Mouse (Mus musculus) urinary bladder, adult 2 months (tissue): ENCODE data around the gene Sgsm1. TPM values are rescaled to one million over a fixed set of nuclear protein-coding genes. Genes with fewer than 3 reads are reported as not detected.

ENCODE experiments used
- DNase-seq: peaks from one replicate; pipeline ENCODE4 v3.0.0; 2022; ENCODE audit warnings: low spot score
- polyA plus RNA-seq: library from polyadenylated mRNA; depleted of rRNA; stranded (reverse); fragments of >200 nt; gene quantifications from 2 replicates; pipeline ENCODE4 v1.2.3, GENCODE M21; 2012

Gene Sgsm1
- polyA plus RNA-seq, 1 experiment: 5.6 TPM

DNA sequence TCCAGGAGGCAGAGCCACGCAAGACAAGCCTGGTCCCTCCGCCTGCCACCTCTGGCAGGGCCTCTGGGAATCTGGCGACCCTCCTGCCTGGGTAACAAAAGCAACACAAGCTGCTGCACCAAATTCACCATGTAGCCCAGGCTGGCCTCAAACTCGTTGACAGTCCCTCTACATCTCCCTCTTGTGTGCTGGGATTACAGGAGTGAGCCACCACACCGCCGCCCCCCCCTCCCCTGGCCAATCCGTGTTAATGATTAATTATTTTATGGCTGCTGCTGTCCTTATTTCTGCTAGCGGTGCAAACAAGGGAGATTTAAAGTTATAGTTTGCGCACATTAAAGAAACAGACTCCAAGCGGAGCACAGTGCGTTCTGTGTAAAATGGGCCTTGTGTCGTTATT lies 93.5 kb downstream of the Sgsm1 start:
- no peak for DNase-seq

DNA sequence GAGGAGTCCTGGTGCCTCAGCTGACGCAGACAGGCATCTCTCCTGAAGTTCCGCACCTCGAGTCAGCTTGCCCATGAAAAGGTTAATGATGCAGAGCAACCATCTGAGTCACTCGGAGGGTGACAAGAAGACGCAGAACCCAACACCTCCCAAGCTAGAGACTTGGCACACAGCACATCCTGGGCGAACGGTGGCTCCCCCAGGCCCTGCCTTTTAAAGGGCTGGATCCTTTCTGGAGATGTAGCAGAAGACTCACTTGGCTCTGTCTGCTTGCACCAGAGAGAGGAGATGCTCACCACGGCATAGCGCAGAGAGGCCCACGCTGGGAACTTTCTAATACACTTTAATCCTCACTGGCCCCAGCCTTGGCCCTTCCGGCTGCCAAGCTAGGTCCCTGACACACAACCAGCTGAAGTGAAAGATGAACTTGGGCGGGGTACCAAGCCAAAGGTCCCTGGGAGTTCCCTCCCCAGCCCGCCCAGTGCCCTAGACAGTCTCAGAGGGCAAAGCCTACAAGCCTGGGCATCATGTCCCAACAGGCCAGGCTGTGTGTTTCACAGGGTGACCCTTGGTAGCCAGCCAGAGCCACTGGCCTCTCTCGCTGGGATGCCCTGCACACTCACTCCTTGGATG lies 94.1 kb downstream of the Sgsm1 start:
- DNase-seq: no peak

DNA sequence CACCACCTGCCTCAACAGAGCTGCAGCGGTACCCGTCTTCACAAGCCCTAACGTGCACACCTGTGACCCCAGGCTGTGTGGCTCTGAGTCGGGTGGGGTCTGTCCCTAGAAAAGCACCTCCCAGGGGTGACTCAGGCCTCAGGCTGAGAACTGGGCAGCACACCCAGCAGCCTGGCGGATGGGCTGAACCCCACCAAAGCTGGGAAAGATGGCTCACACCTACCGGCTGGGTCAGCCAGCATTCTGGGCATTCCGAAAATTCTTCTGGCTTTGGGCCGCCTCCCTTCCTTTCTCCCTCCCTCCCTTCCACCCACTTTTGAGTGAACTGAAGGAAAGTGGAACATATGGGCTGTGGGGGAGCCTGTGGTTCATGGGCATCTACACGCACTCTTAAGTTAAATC lies 95.0 kb downstream of the Sgsm1 start:
- DNase-seq: no peak

DNA sequence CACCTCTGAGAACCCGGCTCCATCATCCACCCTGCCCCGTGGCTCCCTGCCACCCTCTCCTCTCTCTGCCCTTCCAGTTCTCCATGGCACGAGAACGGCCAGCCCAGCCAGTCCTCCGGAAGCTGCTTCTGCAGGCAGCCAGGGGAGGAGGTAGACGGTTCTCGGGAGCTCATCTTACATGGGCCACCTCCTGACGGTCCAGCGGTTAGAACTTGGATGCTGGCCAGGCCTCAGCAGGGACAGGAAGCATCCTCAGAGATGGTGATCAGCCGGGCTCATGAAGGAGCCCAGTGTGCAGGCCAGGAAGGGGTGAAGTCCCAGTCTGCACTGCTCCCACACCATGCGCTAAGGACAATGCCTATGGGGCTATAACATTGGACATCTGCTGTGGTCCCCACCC lies 96.1 kb downstream of the Sgsm1 start:
- no peak for DNase-seq

DNA sequence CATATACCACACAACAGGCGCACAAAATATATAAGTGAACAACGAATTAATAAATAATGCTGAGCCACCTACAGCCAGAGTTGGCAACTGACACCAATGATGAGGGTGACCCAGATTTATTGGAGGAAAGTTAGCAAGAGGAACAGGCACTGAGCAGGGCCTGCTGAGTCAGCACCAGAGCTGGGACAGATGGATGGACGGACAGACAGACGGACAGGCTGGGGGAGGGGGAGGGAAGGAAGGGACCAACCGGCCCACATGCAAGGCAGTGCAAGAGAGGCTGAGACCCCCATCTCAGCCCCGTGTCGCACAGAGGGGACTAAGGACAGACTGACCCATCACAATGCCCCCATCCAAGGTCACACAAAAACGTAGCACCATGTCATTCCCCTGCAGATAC lies 96.5 kb downstream of the Sgsm1 start:
- no peak for DNase-seq

DNA sequence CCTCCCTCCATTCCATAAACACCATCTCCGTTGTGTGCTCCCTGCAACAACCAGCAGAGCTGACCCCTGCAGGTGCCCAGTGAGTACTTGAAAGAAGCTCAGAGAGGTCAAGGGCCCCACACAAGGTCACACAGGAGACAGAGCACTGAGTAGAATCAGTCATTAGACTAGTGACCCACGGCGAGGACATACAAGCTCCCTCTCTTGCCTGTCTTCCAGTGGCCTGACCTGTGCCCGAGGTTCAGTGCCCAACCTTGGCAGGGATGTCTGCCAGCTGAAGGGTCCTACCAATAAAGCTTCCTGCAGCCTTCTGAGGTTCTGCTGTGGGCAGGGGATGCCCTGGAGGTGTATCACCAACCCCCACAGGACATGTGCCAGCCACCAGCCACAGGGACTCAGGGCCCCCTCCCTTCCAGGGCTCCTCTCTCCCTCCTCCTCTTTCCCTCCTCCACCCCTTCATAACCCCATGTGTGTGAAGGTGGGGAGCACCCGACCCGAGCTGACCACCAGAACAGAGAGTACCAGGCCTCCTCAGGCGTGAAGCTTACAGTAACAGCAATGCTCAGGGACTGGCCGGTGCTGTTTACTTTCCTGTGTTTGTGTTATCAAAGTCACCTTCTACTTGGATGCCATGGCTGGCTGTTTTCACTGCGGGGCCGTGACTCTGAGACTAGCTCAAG lies 98.3 kb downstream of the Sgsm1 start:
- no peak for DNase-seq

DNA sequence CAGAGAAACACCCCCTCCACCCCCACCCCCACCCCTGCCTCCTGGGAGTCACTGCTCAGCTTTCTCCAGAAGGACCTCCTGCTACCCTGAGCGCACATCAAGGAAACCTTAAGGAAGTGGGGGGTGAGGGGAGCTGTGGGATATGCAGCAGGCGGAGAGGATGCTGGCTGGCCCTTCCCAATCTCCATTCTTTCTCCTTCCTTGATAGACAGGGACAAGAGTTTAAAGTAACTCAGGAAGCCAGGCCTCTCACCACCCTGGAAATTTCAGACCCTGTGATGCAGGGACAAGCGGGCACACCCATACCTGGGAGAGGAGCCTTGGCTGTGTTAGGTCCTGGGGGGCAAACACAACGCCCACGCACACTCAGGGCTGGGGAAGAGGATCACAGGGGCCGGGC lies 100.3 kb downstream of the Sgsm1 start:
- DNase-seq: no peak

DNA sequence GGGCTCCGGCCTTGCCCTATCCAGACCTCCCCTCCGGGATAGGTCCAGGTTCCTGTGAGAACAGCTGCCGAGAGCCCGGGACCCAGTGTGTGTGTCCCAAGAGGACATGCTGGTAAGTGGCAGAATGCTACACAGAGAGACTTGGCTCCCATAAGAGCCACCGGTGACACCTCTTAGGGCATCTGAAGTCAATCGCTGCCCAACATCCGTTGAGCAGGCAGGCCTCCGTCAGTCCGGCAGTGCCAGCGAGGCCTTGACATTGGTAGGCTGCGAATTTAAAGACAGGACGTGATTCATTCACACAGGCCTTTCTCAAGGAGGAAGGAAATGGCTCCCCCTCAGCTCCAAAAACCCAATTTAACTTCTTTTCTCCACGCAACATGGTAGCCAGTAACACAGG lies 100.7 kb downstream of the Sgsm1 start:
- no peak for DNase-seq

DNA sequence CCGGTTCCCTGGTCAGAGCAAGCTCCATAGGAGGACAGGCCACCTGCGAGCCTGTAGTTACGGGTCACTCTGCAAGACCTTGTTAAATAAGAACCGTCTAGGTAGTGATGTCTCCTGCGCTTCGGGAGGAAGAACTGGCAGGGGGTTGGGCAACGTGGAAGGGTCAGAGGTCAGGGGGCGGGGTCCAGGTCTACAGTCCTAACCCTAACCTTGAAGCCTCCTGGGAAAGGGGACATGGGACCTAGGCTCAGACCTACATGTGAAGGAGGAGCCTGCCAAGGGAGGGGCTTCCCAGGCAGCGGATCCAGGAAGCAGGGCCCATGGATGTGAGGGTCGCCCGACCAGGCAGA lies 101.2 kb downstream of the Sgsm1 start:
- DNase-seq: no peak

DNA sequence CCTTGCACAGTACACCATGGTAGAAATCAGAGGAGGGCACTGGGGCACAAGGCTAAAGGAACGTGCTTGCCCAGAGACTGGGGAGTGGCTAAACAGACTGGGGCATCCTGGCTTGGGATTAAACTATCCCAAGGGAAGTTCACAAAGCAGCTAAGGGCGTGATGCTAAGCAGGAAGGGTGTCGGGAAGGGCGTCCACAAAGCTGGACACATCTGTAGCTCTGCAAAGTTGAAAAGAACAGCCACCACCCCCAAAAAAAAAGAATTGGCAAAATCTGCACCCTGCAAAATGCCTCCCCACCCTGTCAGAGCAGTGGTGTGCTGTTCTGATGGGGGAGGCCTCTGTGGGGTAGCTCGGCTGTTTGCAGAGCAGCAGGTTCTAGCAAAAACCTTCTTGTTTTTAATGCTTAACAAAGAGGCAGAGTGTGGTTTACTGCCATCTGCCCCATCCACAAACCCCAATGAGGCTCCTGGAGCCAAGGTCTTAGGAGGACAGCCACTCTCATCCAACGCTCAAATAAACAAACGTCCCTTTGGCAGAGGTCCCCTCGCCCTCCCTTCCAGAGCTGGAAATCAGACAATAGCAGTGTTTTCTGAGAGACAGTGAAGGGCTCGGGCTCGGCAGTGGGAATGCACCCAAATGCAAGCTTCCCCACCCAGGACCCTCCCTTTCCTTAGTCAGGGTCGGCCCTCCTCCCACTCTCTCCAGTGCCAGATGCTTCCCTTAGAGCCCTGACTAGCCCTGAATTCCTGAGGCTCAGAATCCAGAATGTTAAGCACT lies 101.8 kb downstream of the Sgsm1 start:
- no peak for DNase-seq

DNA sequence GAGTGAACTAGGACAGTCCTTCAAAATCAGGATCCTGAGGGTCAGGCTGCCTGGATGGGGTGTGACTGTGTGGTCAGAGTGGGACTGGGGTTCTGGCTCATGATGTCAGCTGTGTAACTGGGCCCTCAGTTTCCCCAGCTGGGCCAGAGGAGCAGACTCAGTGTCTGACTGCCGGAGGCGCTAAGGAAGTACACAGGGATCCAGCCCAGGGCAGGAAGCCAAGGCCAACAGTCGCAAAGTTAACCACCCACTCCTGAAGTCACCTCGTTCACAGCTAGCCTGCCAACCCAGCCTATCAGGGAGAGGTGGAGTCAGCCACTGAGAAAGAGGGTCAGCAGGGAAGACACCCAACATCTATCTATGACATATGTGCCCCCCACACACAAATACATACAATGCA lies 102.5 kb downstream of the Sgsm1 start:
- DNase-seq: no peak

DNA sequence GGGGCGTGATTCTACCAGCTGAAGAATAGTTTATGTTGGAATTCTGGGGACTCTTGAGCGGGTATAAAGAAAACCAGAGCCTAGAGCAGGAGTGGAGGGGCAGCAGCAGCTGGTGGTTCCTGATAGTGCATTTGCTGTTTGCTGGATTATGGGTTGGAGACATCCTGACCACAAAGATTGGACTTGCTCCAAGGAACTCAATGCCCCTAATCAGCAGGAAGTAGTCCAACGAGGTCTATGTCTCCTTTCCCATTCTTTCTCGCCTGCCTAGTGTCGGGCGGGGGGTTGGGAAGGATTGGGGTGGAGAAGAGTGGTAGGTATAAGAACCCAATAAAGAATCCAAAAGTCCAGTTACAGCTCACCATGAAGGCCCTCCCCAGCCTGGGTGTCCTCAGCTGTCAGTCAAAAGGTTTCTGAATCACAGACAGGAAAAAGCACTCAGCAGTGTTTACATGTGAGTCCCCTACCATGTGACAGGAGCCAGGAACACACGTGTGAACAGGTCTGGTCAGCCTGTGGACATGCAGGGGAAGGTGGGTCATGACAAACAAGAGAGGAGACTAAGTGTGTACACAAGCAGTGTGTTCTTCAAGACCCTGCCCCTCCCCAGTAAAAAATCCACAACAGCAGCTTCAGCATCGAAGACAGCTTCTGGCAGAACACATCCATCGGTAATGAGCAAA lies 103.8 kb downstream of the Sgsm1 start:
- DNase-seq: no peak

DNA sequence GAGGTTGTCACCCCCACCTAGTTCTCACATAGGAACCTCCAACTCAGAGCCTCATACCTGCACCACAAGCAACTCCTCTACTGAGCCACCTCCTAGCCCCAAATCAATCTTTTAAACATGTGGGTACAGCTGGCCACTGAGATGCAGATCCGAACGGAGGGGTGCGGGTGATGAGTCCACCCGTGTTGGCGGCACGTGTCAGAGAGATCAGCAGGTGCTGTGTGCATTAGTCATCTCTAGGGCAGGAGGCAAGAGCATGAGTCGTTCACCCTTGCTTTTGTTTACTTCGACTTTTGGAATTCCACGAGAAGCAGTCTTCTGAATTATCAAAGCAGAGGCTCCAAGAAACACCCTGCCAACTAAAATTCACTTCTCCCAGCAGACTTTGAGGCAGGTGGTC lies 106.4 kb downstream of the Sgsm1 start:
- no peak for DNase-seq

DNA sequence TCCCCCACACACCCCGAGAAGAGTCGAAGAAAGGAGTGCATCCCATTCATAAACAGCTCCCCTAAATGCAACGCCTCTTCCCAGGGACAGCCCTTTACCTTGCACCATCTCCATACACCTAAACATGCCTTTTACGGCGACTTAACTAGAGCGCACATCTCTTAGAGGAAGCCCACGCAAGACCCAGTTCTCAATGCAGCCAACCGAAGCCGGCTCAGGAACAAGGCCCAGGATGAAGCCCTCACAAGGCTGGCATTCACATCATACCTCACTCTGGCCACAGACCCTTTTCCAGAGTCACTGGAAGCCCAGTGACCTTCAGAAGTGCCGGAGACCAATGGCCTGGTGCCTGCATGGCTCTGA lies 110.8 kb downstream of the Sgsm1 start:
- no peak for DNase-seq

DNA sequence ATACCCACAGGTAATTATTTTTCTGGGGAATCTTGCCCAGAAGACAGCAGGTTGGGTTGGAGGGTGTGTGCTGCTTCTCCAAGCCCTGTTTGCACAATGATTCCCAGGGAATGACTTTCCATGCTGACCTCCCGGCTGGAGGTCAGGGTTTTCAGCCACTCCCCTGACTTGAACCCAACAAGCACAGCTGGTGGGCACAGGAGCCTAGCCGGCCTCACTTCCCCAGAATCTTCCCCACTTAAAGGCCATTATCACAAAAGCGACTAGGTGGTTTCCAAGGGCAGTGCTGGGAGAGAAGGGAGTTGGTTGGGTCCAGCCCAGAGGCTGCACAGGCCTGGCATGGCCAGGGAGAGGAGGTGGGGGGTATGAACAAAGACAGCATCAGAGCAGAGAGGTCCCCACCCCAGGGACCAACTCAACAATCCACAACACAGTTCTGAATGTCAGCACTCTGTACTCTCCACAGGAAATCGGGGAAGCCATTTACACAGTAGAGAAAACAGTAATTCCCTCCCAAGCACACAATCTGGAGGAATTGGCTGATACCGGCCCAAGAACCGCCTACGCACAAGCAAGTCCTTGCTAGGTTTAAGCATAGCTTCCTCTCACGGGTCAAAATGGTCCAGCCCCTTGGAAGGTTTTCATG lies 111.3 kb downstream of the Sgsm1 start:
- no peak for DNase-seq

DNA sequence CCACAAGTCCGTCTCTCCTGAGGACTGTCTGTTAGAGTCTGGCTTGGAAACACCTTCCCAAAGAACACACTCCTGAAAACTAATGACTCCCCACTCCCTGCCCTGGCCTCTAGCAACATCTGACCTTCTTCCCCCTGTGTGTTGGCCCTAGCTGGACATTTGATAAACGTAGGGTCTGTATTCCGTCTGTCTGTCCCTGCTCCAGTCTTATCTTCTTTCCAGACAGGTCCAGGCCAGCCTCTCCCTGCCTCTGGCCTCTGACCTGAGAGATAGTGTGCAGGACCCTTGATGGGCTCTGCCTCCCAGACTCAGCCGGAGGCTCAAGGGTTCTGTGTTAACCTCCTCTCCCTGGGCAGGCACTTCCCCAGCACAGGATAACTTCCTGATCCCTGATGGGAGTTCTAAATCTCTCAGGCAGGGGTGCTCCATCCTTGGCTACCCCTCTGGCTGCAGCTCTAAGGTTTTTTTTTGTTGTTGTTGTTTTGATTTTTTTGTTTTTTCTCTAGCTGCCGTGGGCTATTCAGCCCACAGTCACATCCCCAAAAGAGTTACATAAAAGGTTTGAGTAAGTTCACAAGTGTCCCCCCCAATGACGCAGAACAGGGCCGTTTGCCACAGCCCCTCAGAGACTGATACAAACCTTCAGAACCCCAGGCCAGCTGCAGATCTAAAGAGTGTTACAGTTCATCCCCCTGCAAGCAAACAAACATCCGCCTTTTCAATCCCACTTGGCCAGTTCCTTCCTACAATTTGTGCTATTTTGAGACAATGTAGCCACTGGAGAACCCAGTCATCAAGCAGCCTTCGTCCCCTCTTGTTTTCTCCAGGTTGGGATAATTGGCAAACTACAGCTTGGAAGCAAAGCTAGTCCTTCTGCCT lies 113.4 kb downstream of the Sgsm1 start:
- no peak for DNase-seq

DNA sequence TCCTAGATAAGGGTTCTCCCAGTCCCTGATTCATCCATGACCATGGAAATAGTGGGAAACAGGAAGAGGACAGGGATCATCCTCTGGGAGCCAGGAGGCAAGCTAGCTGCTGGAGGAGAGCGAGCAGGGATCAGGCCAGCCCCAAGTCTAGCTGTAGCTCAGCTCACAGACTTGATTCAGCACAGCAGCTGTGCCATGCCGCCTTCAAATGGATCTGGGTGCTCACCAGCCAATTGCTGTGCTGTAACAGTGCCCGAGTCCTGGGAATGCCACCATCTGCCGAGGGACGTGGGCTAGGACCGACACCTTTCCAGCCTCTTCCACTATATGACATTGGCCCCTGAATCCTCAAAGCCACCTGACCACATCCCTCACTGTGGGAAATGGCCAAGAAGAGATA lies 114.7 kb downstream of the Sgsm1 start:
- no peak for DNase-seq

DNA sequence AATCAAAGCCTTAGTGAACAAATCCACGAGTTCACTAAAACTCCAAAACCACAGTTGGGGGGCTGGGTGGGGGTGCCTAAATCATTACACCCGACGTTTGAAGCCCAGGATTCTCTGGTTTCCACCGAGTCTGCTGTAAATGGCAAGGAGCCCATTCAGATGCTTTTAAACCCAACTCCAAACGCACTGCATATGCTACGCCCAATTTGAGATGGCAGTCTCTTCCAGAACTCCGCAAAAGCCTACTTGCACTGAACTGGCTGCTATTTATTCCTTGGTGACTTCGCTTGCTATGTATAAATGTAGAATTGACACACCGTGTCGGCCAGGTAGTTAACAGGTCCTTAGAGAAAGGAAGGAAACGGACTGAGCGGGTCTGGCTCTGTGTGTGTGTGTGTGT lies 115.1 kb downstream of the Sgsm1 start:
- DNase-seq: no peak

DNA sequence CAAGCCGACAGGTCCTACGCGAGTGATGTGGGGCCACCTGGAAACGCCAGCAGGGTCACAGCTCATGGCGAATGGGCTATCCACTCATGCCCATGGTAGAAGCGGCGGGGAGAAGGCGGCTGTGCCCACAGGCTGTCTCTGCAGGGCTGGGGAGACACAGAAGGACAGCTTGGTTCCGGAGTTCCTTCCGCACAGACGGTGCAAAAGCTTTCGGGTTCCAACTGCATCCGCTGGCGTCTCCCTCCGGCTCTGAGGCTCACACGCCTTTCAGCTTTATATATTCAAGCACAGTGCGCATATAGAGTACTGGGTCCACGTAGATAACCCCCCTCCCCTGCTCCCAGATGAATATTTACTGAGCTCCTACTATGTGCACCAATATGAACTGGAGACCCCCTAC lies 116.8 kb downstream of the Sgsm1 start:
- DNase-seq: no peak
